Mouse (Mus musculus) lung, postnatal 36 days (tissue): ENCODE data around the gene Tom1l2.

Experiments
- DNase-seq: peaks from one replicate; pipeline ENCODE4 v3.0.0; 2022; ENCODE audit warnings: mixed read lengths

Tom1l2 gene

GRCm38 (mm10) chr11:60303497-60303896 is 49.2 kb downstream of the Tom1l2 start:
- no peak for DNase-seq

- no peak for DNase-seq
These were observed 50.2 kb downstream of the Tom1l2 start for GRCm38 (mm10) chr11:60302354-60303083.

- DNase-seq: no peak
These were observed 51.0 kb downstream of the Tom1l2 start for GRCm38 (mm10) chr11:60301588-60302208.

GRCm38 (mm10) chr11:60300318-60300717 is 52.4 kb downstream of the Tom1l2 start:
- DNase-seq: no peak

GRCm38 (mm10) chr11:60297772-60298171 is 54.9 kb downstream of the Tom1l2 start:
- DNase-seq: no peak

GRCm38 (mm10) chr11:60294630-60295313 is 57.9 kb downstream of the Tom1l2 start:
- DNase-seq: no peak

GRCm38 (mm10) chr11:60293683-60294629 is 58.7 kb downstream of the Tom1l2 start:
- no peak for DNase-seq

- DNase-seq: peak; percentile 85
These were observed 60.0 kb downstream of the Tom1l2 start for GRCm38 (mm10) chr11:60292718-60293117.

GRCm38 (mm10) chr11:60288980-60289379 is 63.7 kb downstream of the Tom1l2 start:
- DNase-seq: peak; percentile 71

- DNase-seq: no peak
These were observed 66.4 kb downstream of the Tom1l2 start for GRCm38 (mm10) chr11:60286311-60286710.

- DNase-seq: no peak
These were observed 72.0 kb downstream of the Tom1l2 start for GRCm38 (mm10) chr11:60280429-60281414.

- no peak for DNase-seq
These were observed 73.2 kb downstream of the Tom1l2 start for GRCm38 (mm10) chr11:60279483-60279882.

- DNase-seq: no peak
These were observed 74.9 kb downstream of the Tom1l2 start for GRCm38 (mm10) chr11:60277771-60278170.

- no peak for DNase-seq
These were observed 75.5 kb downstream of the Tom1l2 start for GRCm38 (mm10) chr11:60277164-60277740.

- no peak for DNase-seq
These were observed 76.2 kb downstream of the Tom1l2 start for GRCm38 (mm10) chr11:60276408-60277093.

- peak; percentile 57 for DNase-seq
These were observed 79.4 kb downstream of the Tom1l2 start for GRCm38 (mm10) chr11:60273273-60273805.

- no peak for DNase-seq
These were observed 84.1 kb downstream of the Tom1l2 start for GRCm38 (mm10) chr11:60268563-60268962.

GRCm38 (mm10) chr11:60265271-60265985 is 87.3 kb downstream of the Tom1l2 start:
- DNase-seq: no peak

GRCm38 (mm10) chr11:60264651-60265050 is 88.1 kb downstream of the Tom1l2 start:
- no peak for DNase-seq
